19 mouse cellular contexts compared by ENCODE assay signal in the genomic region with DNA sequence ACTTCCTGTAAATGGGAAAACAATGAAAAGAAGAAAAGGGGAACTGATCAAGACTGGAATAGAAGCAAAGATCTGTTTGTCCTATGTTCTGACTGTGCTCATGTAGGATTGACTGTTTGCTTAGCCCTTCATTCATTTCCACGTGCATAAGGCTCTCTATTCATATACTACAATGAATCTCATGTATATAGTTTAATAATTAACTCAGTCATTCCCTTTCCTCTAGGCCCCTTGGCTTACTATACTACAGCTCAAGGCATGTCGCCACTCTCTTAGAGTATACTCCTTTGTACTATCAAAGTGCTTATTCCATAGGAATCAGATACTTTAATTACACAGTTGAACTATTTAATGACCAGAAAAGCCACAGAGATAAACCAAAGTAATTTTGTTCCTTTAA.
"Had no signal": no experiment of that assay in that cellular context is flagged by ENCODE, and none has a peak within 500 bp of the region (broad histone marks: within the 10 kb centered on the region; RNA-seq: fewer than 3 reads in every experiment).

No protein-coding gene starts in this region.

- H3K4me2 ChIP-seq: liver, embryonic 12.5 days; midbrain, embryonic 12.5 days; neural tube, embryonic 13.5 days; neural tube, embryonic 15.5 days had no signal

- H3K27ac ChIP-seq: liver, embryonic 12.5 days; liver, embryonic 14.5 days; macrophage; midbrain, embryonic 12.5 days; neural tube, embryonic 13.5 days; neural tube, embryonic 15.5 days had no signal

- DNase-seq: lung, adult 2 months; lung, postnatal 10 days; lung, postnatal 36 days; midbrain, embryonic 14.5 days; retina, postnatal 1 day; right cerebral cortex, adult 18-20 months; right cerebral cortex, postnatal 14 days; thymus, adult 2 months; thymus, postnatal 25 days; thymus, postnatal 4 days had no signal

- H3K4me3 ChIP-seq: liver, embryonic 12.5 days; megakaryocyte, embryonic 14.5 days; midbrain, embryonic 12.5 days; myocyte; neural tube, embryonic 13.5 days; neural tube, embryonic 15.5 days had no signal

- H3K9me3 ChIP-seq: liver, embryonic 12.5 days; midbrain, embryonic 12.5 days; neural tube, embryonic 13.5 days; neural tube, embryonic 15.5 days had no signal

- H3K4me1 ChIP-seq: liver, embryonic 12.5 days; megakaryocyte, embryonic 14.5 days; midbrain, embryonic 12.5 days; neural tube, embryonic 13.5 days; neural tube, embryonic 15.5 days had no signal

- H3K36me3 ChIP-seq: liver, embryonic 12.5 days; midbrain, embryonic 12.5 days; neural tube, embryonic 13.5 days; neural tube, embryonic 15.5 days had no signal

- H3K9ac ChIP-seq: liver, embryonic 12.5 days; liver, embryonic 14.5 days; midbrain, embryonic 12.5 days; neural tube, embryonic 13.5 days; neural tube, embryonic 15.5 days had no signal

- ATAC-seq: liver, embryonic 12.5 days; midbrain, embryonic 16.5 days had no signal

- H3K27me3 ChIP-seq: liver, embryonic 12.5 days; megakaryocyte, embryonic 14.5 days; midbrain, embryonic 12.5 days; neural tube, embryonic 13.5 days; neural tube, embryonic 15.5 days had no signal
